Mouse (Mus musculus) erythroid progenitor cell, adult 5-6 weeks (primary cell): ENCODE results near the gene Efhc1. TPM values are rescaled to one million over a fixed set of nuclear protein-coding genes. Genes with fewer than 3 reads are reported as not detected.

Experiments used
- ATAC-seq: replicated peaks from 2 replicates; pipeline ENCODE4 v1.8.0; 2016; ENCODE audit warnings: moderate number of reproducible peaks, mild to moderate bottlenecking, moderate TSS enrichment, inconsistent platforms; ENCODE audit not compliant: poor library complexity, low FRiP score, severe bottlenecking
- total RNA-seq, 2 experiments: library from RNA; stranded (forward) in 1 of 2; stranded (reverse) in 1 of 2; fragments of 150-400 nt in 1 of 2; fragments of 186-747, 209-891 nt in 1 of 2; gene quantifications; 2 replicates each; pipeline versions ENCODE4 v1.2.3 to v1.2.4; 2015 to 2017; ENCODE audit warnings: low replicate concordance in 2 of 2

Efhc1 gene
- total RNA-seq, 2 experiments from 2014 or later: not detected

DNA sequence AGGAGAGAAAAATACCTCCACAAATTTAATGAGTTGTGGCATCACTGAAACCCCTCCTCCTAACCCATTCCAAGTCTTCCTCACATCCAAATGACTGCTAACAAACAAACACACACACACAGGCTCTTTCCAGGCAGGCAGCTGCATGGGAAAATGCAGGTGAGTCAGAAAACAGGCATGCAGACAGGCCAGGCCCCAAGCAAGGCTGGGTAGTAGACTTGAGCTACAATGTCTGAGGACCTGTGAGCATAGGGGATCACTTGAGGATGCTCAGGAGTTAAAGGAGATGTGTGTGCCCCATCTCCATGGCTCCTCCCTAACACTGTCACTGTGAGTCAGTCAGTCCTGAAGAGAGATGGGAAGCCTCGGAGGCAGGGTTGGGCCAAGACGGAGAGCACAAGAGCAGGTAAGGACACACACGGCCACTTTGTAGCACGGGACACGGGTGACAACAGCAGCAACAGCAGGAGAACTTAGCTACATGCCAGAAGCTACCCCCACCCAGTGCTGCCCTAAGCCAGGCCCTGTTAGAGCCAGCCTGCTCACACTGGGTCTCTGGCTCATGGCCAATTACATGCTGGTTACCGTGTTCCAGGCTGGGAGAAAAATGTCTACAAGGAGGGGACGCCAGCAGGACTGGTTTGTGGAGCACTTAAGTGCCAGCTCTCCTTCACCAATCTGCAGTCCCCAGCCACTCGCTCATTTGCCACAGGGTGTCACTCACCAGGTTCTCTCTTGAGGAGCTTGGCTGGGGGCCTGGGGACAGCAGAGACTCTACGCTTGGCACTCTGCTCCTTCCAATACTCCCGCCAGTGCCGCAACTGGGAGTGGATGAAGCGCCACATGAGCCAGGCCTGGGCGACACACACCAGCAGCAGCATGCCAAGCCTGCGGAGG is 51.1 kb downstream of the Efhc1 start:
- ATAC-seq: no peak

DNA sequence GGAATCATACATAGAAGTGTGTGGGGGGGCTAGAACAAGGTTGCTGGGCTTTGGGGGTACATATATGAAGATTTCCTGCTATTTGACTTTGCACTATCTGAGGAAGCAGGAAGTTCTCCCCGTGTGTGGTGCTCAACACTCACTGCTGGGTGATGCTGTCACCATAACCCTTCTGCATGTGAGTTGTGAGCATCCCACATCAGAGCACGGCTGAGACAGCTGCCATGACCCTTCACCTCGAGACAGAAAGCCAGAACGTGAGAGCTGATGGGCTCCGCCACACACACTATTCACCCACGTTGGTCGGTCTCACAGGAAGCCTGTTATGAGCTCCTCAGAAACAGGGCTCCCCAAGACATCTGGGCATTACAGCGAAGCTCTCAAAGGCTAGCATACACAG is 53.2 kb downstream of the Efhc1 start:
- ATAC-seq: no peak

DNA sequence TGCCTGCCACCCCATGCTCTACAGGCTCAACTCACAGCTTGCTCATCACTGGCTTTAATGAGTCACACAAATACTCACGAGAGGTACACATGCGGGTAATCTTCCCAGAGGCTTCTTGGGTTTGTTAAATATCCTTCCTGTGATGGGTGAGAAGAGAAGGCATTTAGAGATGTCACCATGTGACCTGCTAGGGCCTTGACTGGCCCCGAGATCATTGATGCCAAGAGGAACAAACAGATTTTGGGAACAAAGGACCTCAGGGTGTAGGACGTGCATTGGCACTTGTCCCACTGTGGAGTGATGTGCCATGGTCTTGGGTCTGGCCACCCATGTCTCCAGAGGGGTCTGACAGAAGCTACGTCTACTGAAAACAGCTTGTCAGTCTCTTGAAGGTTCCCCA is 55.3 kb downstream of the Efhc1 start:
- ATAC-seq: no peak

DNA sequence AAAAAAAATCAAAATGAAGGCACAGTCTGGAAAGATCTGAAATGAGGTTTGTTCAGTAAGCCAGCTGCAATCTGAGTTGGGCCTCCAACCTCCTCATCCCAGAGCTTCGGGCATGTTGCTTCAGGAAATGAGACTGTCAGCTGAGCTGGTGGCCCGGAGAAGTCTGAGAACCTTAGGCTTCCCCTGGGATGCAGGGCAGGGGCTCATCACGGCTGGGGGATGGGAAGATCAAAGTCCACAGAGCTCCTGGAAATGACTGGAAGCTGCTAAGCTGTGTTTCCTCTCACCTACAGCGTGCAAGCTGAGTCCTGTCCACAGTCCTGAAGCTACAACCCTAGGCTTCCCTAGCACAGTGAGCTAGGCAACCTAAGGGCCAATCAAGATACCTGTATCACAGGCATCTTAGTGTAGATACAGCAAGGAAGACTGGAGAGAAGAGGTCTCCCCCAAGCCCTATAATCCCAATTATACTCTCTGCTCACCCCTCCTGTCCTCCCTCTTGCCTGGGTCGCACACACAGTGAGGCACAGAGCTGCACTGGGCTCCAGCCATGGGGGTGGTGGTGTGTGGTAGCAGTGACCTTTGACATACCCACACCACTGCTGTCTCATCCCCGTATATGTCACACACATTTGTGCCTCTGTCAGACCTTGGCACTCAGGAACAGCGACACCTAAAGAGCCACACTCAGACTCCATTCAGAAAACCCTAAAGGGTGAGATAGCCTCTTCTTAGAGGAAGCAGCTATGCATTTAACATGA is 56.7 kb downstream of the Efhc1 start:
- no peak for ATAC-seq

DNA sequence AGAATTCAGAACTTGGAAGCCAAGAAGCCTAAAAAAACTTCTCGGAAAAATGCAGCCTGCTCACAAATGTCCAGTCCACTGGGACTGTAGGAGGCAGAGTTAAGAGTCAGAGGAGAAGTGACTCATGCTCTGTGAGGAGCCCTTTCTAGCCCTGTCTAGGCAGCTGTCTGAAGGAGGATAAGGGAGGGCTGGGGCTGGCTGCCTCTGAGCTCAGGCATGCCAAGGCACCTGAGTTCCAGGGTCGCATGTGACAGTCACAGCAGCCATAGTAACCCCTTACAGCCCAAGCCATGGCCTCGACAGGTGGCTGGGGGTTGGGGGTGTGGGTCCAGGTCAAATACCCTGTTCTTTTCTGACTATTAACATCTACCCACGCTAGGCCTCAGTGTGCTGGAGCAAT is 57.5 kb downstream of the Efhc1 start:
- no peak for ATAC-seq

DNA sequence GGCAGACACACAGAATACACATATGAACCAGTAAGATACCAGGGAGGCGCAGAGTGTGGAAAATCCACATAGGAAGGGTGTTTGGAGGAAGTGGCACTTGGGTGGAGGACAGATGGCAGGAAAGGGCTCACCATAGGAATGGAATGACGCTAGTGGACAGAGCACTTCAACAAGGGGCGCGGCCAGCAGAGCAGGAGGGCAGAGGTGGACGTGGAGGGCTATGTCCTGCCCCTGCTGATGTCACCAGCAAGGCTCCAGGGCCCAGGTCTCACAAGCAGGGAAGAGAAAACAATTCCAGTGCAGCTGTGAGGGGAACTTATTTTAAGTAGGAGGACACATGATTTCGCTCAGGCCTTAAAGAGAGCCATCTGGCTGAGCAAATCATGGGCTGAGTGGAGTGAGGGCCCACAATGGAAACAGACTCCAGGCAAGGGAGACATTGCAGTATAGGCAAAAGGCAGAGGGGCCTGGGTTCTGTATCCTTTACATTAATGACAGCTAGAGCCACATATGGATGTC is 58.9 kb downstream of the Efhc1 start:
- no peak for ATAC-seq

DNA sequence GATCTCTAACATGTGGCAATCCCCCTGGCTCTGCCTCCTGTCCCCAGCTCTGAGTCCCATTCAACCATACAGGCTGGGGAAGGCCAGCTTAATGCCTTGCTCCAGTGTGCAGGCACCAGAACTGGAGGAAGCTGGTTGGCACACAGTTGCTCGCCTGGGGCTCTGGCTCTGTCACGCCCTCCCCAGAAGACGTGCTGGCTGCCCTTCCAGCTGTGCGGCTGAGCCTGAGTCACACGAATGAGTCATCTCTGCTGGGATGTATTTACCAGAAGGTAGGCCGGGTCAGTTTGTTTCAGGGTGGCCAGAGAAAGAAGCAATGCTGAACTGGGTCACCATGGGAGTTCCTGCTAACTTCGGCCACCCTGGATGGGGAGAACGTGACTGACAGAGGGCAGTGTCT is 63.0 kb downstream of the Efhc1 start:
- no peak for ATAC-seq

DNA sequence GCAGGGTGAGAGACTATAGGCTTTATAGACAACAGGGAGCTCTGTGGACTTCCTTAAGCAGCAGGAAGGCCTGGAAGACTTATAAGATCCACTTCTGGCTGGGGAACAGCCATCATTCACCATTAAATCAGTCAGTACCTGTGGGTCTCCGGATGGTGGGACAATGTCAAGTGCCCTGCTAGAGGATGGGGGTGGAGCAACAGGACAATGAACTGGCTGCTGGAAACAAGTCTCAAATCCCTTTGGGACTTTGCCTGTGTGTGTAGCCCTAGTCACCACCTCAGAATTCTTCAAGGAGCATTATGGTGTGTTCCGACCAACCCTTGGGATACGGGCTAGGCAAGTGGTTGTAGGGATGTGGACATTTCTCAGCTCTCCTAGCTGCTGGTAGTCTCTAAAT is 71.7 kb downstream of the Efhc1 start:
- no peak for ATAC-seq

DNA sequence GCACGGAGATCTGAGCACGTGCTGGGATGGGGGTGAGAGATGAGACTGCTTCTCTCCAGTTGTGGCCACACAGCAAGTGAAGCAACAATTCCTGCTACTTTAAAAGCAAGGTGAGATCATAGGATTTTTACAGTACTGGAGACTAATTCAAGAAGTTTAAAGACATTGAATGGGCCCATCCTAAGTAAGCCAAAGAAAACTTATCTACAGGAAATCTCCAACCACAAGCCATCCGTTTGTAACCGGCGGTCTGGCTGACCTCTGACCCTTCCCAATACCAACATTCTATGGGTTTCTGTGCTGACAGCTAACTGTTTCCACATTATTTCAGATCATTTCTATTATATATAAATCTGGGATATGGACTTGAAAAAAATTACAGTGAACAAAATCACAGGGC is 73.8 kb downstream of the Efhc1 start:
- ATAC-seq: no peak

DNA sequence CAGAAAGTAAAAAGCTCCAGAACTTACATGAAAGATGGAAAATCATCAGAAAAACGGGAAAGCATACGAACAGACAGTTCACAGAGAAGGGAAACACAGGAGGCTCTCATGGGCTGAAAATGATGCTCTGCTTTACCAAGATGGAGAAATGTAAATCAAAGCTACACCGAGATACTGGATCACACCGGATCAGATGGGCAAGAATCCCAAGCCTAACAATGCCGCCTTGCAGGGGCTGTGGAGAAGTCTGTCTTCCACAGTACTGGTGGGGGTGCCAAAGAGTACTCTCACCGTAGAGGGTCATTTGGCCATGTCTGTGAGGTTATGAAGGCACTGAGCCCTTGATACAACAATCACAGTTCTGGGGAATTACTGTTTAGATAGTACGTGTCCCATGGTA is 75.1 kb downstream of the Efhc1 start:
- no peak for ATAC-seq

DNA sequence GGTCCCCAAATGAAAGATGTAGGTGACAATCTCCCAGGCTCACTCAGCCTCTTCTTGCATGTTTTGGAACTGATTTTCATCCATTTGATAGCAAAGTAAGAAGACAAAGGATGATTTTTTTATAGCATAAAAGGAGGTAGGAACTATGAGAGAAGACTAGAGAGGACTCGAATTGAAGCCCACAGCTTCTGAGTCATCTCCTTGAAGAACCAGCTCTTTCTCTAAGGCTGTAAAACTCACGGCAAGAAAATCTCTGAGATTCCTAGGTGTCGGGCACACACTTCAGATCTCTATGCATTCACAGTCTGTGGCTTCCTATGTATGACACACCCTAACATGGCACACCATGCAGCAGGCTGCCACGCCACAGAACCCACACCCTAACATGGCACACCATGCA is 77.6 kb downstream of the Efhc1 start:
- no peak for ATAC-seq

DNA sequence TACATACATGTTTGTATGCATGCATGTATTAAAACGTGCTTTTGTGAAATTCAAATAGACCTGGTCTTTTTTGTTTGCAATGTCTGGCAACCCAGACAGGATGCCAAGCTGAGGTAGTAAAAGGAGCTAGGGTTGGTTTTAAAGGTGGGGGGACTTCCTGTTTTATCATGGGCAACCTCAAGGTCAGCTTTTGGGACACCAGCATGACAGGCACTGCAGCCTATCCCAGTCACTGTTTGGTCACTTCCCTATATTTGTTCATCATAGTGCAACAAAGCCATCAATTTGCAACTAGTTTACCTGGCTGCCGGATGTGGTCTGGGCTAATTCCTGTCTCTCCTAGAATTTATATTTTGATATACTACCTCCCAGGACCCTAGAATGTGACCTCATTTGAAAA is 80.2 kb downstream of the Efhc1 start:
- no peak for ATAC-seq

DNA sequence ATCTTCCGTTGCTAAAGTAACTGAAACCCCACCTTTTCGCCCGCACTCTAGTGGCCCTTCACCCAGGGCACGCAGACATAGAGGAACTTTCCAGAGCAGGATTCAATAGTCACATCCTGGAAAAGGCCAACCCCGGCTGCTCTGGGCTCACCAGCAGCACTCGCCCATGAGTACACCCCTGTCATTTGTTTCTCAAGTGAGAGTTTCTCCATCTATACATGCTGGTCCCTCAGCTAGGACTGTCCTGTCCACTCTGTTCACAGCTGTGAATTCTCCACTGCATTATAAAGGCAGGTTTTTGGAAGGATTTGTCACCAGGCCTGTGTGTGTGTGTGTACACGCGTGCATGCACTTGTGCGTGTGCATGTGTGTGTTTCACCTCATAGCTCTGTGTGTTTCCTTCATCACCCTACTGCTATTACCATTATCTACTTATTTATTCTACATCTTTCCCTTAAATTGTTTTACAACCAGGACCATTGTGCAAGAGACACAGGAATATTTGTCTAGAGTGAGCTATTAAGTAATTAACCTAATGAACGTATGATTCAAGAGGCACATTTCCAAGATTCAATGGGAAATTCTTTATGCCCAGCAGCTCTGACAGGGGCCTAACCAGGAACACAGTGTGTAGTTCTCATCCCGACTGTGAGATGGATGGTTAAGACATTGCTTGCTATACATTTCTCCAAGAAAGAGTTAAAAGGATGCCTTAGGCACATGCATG is 81.8 kb downstream of the Efhc1 start:
- ATAC-seq: no peak

DNA sequence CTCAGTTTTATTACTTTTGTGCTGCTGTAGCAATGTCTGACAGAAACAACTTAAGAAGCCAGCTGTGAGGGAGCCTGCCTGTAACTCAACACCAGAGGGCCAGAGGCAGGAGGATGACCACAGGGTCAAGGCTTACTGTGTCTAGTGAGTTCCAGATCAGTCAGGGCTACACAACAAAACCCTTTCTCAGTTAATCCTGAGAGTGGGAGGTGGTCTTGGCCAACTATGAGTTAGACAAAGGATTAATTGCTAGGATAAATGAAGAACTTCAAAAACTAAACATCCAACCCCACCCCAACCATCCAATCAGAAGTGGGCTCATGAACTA is 82.3 kb downstream of the Efhc1 start:
- no peak for ATAC-seq

DNA sequence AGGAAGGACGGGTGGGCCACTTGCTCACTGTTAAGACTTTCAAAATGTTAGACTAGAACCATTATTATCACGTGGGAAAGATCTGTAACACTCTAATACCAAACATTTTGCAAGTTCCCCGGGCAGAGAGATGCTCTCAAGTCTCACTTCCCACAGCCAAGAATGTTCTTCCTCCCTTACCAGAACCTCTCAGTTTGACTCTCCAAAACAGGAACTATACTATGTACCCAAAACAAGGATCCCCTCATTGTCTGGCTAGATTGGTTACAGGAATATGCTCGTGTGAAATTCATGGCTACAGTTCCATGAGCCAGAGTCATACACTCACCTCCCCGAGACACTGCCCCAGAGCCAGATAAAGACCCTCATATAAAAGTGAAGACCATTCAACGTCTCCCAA is 84.5 kb downstream of the Efhc1 start:
- ATAC-seq: no peak

DNA sequence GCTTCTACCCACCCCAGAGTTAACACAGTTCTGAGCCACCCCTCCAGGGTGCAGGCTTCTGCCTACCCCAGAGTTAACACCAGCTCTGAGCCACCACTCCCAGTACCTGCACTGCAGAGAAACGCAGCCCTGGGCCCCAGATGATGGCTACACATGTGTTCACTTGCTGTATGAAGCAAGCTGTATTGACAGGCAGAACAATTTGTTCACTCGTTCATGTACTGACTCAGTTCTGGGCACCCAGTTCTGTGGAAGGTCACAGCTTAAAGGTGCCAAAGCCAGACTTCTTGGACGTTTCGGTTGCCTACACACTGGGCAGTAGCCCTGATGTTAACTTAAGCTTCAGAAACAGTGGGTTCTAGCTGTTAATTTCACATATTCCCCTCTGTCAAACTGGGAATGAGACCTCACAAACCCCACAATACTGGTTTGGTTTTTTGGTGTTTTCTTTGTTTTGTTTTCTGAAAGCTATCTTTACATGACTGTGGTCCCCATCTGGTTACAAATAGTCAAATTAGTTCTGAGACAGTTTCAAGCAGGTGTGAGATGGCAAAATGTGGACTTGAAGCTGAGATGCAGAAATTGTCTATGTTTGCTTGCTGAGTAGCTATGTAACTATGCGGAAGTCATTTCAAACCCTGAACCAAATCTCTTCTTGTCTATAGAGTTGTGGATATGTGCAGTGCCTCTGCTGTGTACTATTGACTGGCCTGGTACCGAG is 86.6 kb downstream of the Efhc1 start:
- no peak for ATAC-seq

DNA sequence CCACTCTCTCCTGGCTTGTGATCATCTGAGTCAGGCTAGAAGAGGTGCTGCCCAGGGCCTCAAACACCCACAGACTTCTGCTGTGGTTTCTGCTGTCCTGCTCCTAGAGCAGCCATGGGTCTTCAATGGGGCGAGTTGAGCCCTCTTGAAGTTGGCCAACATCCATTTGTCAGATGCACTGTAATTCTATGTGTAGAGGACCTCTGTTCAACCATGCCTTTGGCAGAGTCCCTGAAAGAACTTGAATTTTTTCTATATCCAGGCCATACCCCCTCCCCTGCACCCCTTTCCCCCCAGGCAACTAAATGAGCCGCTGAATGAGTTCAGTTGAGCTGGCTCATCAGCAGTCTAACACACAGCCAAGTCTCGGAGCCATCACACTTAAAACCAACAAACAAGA is 88.1 kb downstream of the Efhc1 start:
- ATAC-seq: no peak

DNA sequence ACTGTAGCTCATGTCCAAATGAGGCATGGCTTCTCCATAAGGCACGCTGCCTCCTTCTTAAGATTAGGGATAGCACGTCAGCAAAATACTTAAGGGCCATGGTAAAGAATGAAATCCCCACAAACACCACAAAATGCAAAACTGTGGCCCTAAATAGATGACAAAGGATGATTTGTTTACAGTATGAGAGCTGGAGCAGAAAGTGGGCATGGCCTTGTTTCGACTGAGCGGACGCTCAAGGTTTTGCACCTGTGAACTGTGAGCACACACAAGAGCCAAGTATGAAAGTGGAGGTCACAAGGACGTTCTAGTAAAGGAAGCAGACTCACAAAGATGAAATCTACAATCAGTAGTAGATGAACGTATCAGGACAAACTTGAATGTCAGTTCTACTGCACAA is 88.7 kb downstream of the Efhc1 start:
- no peak for ATAC-seq
